Mouse (Mus musculus): ENCODE measurements at regions not wholly inside any gene's neighbourhood (a gene's known extent, or its start where the extent isn't known, plus 50 kb on each side); places are given as distances from the start of the nearest gene placed in this dataset.
"Not testable (repeated sequence)": the region's sequence is repeated elsewhere in the genome, so short reads cannot be mapped to it uniquely, and the experiment has no call there.

- DNase-seq (ENCODE audit: low read depth, low spot score), result peak; percentile 76
These were observed 482.5 kb upstream of the Snrpn start for GRCm38 (mm10) chr7:60622271-60623249.

GRCm38 (mm10) chr7:60617070-60617674 lies 477.2 kb upstream of the Snrpn start:
- not testable (repeated sequence) for DNase-seq (ENCODE audit: low read depth, low spot score)
